Mouse (Mus musculus) ES-E14 (cell line): ENCODE measurements around the gene Grm5. TPM values are rescaled to one million over a fixed set of nuclear protein-coding genes. Genes with fewer than 3 reads are reported as not detected.

Experiments
- DNase-seq: peaks from one replicate; pipeline ENCODE4 v3.0.0-alpha.2; 2013; ENCODE audit warnings: low read depth, low spot score
- H3K27ac ChIP-seq: 2 replicates; pipeline ENCODE4 v1.5.1; 2012; ENCODE audit warnings: low read depth, mild to moderate bottlenecking, low read length, moderate library complexity, mixed read lengths; ENCODE audit not compliant: poor library complexity, insufficient read depth, severe bottlenecking
- H3K36me3 ChIP-seq: 2 replicates; pipeline ENCODE4 v1.6.1; 2012; ENCODE audit warnings: mild to moderate bottlenecking, low read length, moderate library complexity, mixed read lengths; ENCODE audit not compliant: control insufficient read depth, poor library complexity, insufficient read depth, severe bottlenecking
- H3K4me1 ChIP-seq, 2 experiments: fragments of 150-350 bp in 1 of 2; sonication (generic) in 1 of 2; 2 replicates each; pipeline ENCODE4 v1.6.1; 2012; ENCODE audit warnings: low read length in 2 of 2, mild to moderate bottlenecking in 1 of 2, mixed read lengths in 1 of 2; ENCODE audit not compliant: control insufficient read depth in 2 of 2, insufficient read depth in 2 of 2, poor library complexity in 1 of 2
- H3K4me3 ChIP-seq, 2 experiments: fragments of 150-350 bp in 1 of 2; sonication (generic) in 1 of 2; 2 replicates each; pipeline ENCODE4 v1.5.1; 2012; ENCODE audit warnings: low read length in 2 of 2, low read depth in 1 of 2, mild to moderate bottlenecking in 1 of 2, mixed read lengths in 1 of 2; ENCODE audit not compliant: insufficient read depth in 1 of 2, poor library complexity in 1 of 2, severe bottlenecking in 1 of 2
- H3K9ac ChIP-seq: 2 replicates; pipeline ENCODE4 v1.6.1; 2012; ENCODE audit warnings: low read depth, mild to moderate bottlenecking, low read length, mixed read lengths; ENCODE audit not compliant: poor library complexity, insufficient read depth, severe bottlenecking
- H3K9me3 ChIP-seq: fragments of 150-350 bp; sonication (generic); 2 replicates; pipeline ENCODE4 v1.6.1; 2012; ENCODE audit warnings: low read depth, mild to moderate bottlenecking, low read length; ENCODE audit not compliant: control insufficient read depth, insufficient read depth
- CHD2 ChIP-seq: IDR thresholded peaks from 2 replicates; pipeline ENCODE4 v1.6.1; 2014; ENCODE audit warnings: mild to moderate bottlenecking, low read depth, low read length, inconsistent platforms
- HCFC1 ChIP-seq: IDR thresholded peaks from 2 replicates; pipeline ENCODE4 v1.6.1; 2012; ENCODE audit warnings: low read length, inconsistent platforms, borderline replicate concordance; ENCODE audit not compliant: insufficient read depth
- MAFK ChIP-seq: IDR thresholded peaks from 2 replicates; pipeline ENCODE4 v1.6.1; 2014; ENCODE audit warnings: mild to moderate bottlenecking, low read depth, low read length, inconsistent platforms; ENCODE audit not compliant: insufficient read depth
- ZC3H11A ChIP-seq: IDR thresholded peaks from 2 replicates; pipeline ENCODE4 v1.6.1; 2012; ENCODE audit warnings: low read depth, mild to moderate bottlenecking, inconsistent platforms, low read length, borderline replicate concordance
- ZNF384 ChIP-seq: IDR thresholded peaks from 2 replicates; pipeline ENCODE4 v1.6.1; 2012; ENCODE audit warnings: low read depth, low read length, inconsistent platforms
- in situ Hi-C, 2 experiments: fragments of 600-800 bp; cut with MboI; formaldehyde crosslinking; loops; one replicate each; pipeline ENCODE4 v1.15.1; 2025; ENCODE audit warnings: low sequenced_read_pairs in 2 of 2, inconsistent platforms in 1 of 2; ENCODE audit not compliant: unreplicated experiment in 2 of 2
- total RNA-seq: library from RNA; depleted of rRNA; stranded (reverse); fragments of 300-350 nt; gene quantifications from 2 replicates; pipeline ENCODE4 v1.2.3, GENCODE M21; 2012

The Grm5 gene
- total RNA-seq, 1 experiment: 0.09 TPM

DNA sequence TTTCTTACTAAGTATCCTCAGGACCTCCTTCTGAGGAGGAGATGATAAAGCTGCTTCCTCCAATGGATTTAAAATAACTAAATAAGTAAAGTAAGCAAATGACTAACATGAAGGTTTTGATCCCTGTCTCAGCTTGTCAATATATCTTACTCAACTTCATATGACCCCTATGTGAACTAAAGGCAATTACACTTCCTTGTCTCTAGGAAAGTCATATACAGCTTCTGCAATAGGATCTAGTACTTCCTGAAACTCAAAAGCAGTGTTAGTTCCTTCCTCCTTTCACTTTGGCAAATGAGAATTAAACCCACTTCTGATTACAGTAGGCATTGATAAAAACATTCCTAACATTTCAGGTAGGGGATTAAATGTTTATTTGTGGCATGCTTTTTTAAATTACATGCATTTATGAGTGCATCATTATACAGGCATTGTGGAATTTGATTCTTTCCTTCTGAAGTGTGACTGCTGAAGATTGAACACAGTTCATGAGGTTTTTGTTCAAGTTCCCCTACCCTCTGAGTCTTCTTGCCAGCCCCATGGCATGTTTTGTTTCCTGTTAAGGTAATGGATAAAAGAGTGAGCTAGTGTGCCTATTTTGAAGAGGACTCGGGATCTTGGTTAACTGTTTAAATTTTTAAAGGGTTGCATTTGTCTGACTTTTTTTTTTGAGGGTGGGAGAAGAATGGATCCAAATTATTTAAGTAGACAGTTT, 470.4 kb downstream of the Grm5 start:
- Histone ChIP-seq H3K36me3 (no peaks in the 10 kb centered on the region), H3K4me3 (no peak overlapping the region), H3K9me3 (no peaks in the 10 kb centered on the region), H3K9ac (no peak overlapping the region), H3K27ac (no peak overlapping the region), H3K4me1 (no peaks in the 10 kb centered on the region)
- TF ChIP-seq MAFK: no peak
- no peak for TF ChIP-seq CHD2
- no peak for TF ChIP-seq HCFC1
- TF ChIP-seq ZC3H11A: no peak
- no peak for TF ChIP-seq ZNF384
- DNase-seq: no peak
- in situ Hi-C loops: no loop called here

DNA sequence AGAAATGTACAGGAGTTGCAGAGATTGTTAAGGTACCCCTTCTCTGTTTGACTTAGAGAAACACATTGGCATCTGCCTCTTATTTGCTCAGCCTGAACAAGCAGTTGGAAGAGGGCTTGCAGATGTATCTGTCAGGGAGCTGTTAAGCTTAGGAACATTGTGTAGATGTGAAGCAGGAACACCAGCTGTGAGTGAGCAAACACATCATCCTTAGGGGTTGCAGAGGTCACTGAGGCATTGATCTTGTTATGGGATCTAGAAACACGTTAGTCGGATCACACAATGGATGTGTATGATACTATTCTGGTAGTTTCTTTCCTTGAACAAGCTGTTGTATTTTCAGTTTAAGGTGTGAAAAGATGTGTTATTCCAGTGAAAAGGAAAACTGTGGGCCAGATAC, 472.5 kb downstream of the Grm5 start:
- Histone ChIP-seq H3K4me3 (no peak overlapping the region), H3K36me3 (no peaks in the 10 kb centered on the region), H3K9ac (no peak overlapping the region), H3K27ac (no peak overlapping the region), H3K9me3 (no peaks in the 10 kb centered on the region), H3K4me1 (no peaks in the 10 kb centered on the region)
- DNase-seq: no peak
- TF ChIP-seq CHD2 (no peak), HCFC1 (no peak), MAFK (no peak), ZNF384 (no peak), ZC3H11A (no peak)
- in situ Hi-C loops: no loop called here

DNA sequence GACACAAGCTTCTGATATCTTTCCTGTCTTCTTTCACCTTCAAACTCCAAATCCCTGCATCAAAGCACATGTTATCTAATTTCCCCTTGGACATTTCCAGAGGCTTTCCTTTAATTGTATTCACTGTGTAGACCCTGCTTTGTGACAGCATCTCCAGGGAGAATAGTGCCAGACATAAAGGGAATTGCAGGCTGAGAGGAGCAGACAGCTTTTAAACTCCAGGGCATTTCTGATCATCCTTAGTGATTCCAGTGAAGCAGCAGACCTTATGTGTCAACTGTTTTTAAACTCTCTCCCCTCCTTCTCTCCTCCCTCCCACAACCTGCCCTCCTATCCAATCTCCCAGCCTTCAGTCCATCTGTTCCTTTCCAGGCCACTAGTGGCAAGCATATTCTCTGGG, 507.1 kb downstream of the Grm5 start:
- no peaks in the 10 kb centered on the region for H3K9me3 ChIP-seq
- no peak overlapping the region for H3K9ac ChIP-seq
- in situ Hi-C loops: loop anchor here in 1 of 2 experiments (10.0 kb wide), 1 partner anchor 454 kb away; no protein-coding TSS in a partner anchor
- no peaks in the 10 kb centered on the region for H3K36me3 ChIP-seq
- no peak overlapping the region for H3K4me3 ChIP-seq
- H3K27ac ChIP-seq: no peak overlapping the region
- TF ChIP-seq MAFK (no peak), HCFC1 (no peak), ZC3H11A (no peak), CHD2 (no peak), ZNF384 (no peak)
- H3K4me1 ChIP-seq: no peaks in the 10 kb centered on the region
- DNase-seq: no peak

DNA sequence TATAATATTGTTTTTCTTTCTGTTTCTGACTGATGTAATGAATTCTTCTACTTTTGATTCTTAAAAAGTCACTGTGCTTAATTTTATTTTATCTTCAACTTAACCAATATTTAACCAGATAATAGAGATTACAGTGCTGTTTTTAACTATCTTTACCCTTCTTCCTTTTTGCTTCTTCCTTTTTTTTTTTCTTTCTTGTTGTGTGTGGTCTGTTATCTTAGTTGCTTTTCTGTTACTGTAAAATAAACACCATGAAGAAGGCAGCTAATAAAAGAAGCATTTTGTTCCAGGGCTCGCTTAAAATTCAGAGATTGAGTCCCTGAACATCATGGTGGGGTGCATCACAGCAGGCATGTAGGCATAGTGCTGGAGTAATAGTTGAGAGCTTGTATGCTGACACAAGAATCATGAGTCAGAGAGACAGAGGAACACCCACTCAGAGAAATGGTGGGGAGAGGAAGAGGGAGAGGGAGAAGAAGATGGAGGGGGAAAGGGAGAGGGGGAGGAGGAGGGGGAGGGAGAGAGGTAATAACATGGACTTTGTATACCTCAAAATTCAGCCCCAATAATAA, 512.7 kb downstream of the Grm5 start:
- H3K9ac ChIP-seq: no peak overlapping the region
- H3K4me3 ChIP-seq: no peak overlapping the region
- no peaks in the 10 kb centered on the region for H3K9me3 ChIP-seq
- H3K27ac ChIP-seq: no peak overlapping the region
- no peaks in the 10 kb centered on the region for H3K4me1 ChIP-seq
- H3K36me3 ChIP-seq: no peaks in the 10 kb centered on the region
- TF ChIP-seq MAFK (no peak), ZNF384 (no peak), ZC3H11A (no peak), CHD2 (no peak), HCFC1 (no peak)
- DNase-seq: no peak
- in situ Hi-C loops: loop anchor here in 1 of 2 experiments (10.0 kb wide), 1 partner anchor 448 kb away; no protein-coding TSS in a partner anchor
